Mouse (Mus musculus) ovary, postnatal 10 days (tissue): Measurements from ENCODE around the gene Arhgef33.
"Not testable (repeated sequence)": the region's sequence is repeated elsewhere in the genome, so short reads cannot be mapped to it uniquely, and the experiment has no call there.

ENCODE experiments used
- DNase-seq: peaks from one replicate; pipeline ENCODE4 v3.0.0; 2022; ENCODE audit warnings: low spot score

Gene Arhgef33

DNA sequence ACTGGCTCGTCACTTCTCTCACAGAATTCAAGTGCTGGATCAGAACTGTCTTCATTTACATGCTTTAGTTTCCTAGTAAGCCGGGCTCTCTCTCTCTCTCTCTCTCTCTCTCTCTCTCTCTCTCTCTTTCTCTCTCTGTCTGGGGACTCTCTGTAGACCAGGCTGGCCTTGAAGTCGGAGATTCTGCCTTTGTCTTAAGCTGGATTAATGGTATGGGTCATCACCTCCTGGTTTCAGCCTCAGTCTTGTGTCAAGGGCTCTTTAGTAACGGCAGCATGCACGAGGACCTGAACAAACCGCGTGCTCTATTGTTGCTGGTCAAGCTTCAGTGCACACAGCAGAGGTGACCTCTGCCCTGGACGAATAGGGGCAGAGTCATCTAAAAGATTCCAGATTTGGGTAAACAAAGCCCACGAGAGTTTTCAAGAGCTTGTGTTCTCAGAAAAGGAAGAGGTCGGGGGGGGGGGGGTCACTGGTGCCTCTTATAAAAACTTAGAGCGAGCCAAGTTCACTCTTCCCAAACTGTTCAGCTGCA, 39.5 kb downstream of the Arhgef33 start:
- no peak for DNase-seq

DNA sequence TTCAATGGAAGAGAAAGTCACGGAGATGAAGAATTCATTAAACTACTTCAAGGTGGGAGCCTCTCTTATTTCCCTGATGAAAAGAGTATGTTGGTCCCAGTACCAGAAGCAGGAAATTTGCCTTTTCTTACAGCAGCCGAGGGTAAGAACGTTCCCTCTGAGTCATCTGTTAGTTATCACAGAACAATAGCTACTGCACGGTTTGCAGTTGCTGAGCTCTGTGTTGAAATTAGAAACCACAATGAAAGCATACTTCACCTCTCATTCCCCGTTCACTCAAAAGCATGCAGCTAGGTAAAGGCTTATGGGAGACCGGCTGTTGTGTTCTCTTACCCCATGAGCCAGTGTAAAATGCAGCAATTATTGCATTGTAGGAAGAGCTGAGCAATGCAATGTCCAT, 40.0 kb downstream of the Arhgef33 start:
- DNase-seq: no peak

GRCm38 (mm10) chr17:80360245-80360644, 53.0 kb downstream of the Arhgef33 start:
- DNase-seq: no peak

GRCm38 (mm10) chr17:80367276-80367675, 60.1 kb downstream of the Arhgef33 start:
- DNase-seq: no peak

DNA sequence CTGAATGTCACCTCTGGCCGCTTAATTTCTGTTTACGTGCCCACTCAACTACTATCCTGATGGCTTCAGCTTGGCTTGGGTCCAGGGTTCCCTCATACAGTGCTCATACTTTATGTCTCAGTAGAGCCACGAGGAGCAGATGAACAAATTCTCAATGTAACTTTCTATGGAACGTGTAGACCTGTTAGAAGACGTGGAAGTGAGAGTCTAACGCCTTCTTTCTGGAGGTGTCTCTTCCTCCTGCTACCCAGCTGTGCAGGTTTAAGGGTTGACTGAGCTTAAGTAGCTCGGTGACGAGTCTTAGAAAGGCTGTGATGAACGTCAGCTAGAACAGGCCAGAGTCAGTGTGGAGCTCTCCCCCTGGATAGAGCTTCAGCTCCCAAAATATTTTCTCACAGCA, 61.4 kb downstream of the Arhgef33 start:
- no peak for DNase-seq

DNA sequence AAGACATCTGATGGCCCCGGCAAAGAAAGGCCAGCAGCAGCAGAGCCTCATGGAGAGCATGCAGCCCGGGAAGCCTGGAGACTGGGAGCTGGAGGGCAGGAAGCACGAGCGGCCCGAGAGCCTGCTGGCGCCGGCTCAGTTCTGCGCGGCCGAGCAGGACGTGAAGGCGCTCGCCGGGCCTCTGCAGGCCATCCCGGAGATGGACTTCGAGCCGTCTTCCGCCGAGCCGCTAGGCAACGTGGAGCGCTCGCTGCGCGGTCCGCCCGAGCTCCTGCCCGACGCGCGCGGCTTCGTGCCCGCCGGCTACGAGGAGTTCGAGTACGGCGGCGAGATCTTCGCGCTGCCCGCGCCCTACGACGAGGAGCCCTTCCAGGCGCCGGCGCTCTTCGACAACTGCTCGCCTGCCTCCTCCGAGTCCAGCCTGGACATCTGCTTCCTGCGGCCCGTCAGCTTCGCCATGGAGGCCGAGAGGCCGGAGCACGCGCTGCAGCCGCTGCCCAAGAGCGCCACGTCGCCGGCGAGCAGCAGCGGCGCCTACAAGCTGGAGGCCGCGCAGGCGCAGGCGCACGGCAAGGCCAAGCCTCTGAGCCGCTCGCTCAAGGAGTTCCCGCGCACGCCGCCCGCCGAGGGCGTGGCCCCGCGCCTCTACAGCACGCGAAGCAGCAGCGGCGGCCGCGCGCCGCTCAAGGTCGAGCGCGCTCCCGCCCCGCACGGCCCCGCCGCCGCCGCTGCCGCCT, 66.0 kb downstream of the Arhgef33 start, which contains the start of gene Gm10190:
TSS of gene Gm10190 (minus strand) at position 553 of the 737 bp plus-strand sequence.
- peak; percentile 60 for DNase-seq

DNA sequence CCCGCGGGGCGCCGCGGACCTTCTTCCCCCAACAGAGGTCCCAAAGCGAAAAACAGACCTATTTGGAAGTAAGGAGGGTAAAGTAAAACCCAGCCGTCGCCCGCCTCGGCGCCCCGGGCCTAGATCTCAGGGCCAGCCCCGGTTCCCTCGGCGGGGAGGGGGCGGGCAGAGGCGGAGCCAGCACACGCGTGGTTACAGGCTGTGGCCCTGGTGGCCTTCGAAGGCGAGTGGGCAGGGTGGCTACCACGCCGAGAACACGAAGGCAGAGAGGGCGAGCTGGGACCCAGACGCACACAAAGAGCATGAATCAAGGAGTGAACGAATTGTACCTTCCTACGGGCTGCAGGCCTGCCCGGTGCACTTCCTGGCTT, 66.5 kb downstream of the Arhgef33 start:
- no peak for DNase-seq

GRCm38 (mm10) chr17:80378386-80378785, 71.2 kb downstream of the Arhgef33 start:
- DNase-seq: not testable (repeated sequence)

- no peak for DNase-seq
Observed at GRCm38 (mm10) chr17:80385671-80386070, 78.5 kb downstream of the Arhgef33 start.

GRCm38 (mm10) chr17:80390024-80390423, 82.8 kb downstream of the Arhgef33 start:
- DNase-seq: no peak

GRCm38 (mm10) chr17:80391423-80392403, 84.5 kb downstream of the Arhgef33 start:
- no peak for DNase-seq

DNA sequence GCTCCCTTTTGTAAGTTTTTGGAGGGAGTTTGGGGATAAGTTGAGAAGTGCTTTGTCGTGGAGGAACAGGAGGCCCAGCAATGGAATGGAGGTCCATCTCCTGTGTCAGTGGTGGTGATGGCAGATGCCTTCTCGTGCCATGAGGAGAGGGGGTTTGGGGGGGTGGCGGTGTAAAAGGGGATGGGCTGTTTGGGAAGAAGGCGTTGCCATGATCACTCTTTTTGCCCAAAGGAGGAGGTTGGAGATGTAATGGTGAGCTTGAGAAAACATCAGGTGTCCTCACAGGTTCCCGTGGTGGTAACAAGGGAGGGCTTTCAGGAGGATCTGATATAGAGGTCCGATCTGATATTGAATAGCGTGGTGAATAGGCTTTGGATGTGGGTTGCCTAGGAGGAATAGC, 91.0 kb downstream of the Arhgef33 start:
- DNase-seq: no peak

- no peak for DNase-seq
Observed at GRCm38 (mm10) chr17:80411182-80411581, 104.0 kb downstream of the Arhgef33 start.

- no peak for DNase-seq
Observed at GRCm38 (mm10) chr17:80418572-80419210, 111.5 kb downstream of the Arhgef33 start.

- no peak for DNase-seq
Observed at GRCm38 (mm10) chr17:80420998-80421397, 113.8 kb downstream of the Arhgef33 start.

DNA sequence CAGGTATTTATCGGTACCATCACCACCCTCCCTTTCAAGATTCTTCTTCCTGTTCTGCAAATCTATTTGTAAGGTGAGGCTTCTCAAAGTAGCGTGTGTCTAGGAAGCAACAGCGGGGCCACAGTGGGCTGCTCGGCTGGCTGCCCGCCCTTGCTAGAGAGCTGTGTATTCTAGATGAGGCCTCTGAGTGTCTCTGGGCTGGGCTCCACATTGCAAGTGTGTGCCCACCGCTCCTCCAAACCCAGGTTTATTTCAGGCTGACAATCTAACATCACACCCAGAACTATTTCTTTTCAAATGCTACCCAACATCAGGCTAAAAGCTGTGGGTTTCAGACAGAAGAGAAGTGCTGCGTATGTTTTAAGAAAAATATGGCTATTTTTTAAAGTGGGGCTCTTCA, 119.0 kb downstream of the Arhgef33 start:
- DNase-seq: no peak

- no peak for DNase-seq
Observed at GRCm38 (mm10) chr17:80426901-80427300, 119.7 kb downstream of the Arhgef33 start.

- no peak for DNase-seq
Observed at GRCm38 (mm10) chr17:80427966-80428365, 120.8 kb downstream of the Arhgef33 start.

- no peak for DNase-seq
Observed at GRCm38 (mm10) chr17:80431997-80432396, 124.8 kb downstream of the Arhgef33 start.

DNA sequence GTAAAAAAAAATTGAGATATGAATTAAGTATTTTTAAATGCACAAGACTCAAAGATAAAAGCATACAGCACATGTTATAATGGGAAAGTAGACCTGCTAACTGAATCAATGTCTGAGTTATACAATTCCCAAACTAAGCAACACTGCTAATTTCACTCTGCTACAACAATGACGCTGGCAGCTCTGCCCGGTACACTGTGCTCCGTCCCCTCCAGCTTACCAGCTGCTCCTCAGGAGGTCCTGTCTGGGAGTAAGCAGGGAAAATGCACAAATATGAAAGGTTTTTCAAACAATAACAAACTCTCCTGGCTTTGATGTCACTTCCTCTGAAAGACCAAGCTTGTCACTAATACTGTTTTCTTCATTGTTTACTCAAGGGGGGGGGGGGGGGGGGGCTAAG, 127.2 kb downstream of the Arhgef33 start:
- no peak for DNase-seq

DNA sequence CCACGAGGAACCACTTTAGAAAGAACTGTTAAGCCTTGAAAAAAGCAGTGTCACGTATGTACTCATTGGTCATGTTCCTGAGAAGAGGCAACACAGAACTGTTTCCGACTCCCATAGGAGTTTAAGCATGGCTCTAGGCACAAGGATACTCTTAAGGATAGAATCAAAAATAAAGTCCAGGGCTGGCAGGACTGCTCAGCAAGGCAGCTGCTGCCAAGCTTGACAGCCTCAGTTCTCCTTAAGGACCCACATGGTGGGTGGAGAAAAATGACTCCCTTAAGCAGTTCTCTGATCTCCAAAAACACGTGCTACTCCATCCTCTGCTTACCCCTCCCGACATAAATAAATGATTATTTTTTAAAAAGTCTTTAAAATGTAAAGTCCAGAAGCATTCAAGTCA, 128.5 kb downstream of the Arhgef33 start:
- DNase-seq: no peak

DNA sequence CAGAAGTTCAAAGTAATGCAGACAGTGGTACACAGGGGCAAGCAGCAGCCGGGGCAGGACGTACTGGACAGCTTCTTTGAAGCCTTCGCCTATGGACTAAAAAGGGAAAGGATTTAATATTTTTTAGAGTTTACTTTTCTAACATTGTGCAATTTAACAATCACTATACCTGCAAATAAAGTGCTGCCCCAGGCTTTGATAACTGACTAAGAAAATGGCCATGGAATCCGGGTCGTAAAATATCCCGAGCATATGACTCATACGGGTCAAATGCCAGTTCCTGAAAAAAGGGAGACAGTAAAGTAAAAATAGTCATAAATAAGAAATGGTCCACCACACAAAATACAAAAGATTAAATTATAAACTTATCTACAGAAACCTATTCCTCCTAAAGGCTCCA, 138.2 kb downstream of the Arhgef33 start:
- no peak for DNase-seq
